Mouse (Mus musculus): Measurements from ENCODE around the gene Enpp1. TPM values are rescaled to one million over a fixed set of nuclear protein-coding genes. Genes with fewer than 3 reads are reported as not detected.
A peak's percentile ranks its signal among the peaks of the same experiment; 100 is the strongest.

Enpp1 gene
- total RNA-seq, 2 experiments from 2014 or later, result 4.7 to 9.6 TPM

DNA sequence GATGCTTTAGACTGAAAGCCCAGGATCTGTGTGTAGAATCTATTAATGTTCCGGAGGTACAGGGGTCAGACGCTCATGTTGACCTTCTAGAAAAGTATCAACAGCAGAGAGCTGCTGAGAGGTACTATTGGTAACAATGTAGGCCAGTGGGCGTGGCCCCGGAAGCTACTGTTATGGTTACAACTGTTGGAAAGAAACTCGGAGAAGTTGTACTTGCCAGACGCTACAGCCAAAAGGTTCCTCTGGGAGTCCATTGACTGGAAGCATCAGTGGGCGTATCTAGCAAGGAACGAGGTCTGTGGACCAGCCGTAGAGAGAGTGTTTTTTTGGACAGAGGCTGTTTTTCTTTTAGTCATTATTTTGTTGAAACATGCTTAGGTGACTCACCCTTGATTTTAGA, 102.2 kb downstream of the Enpp1 start:
- no peak for ATAC-seq (replicated peaks; ENCODE audit: low FRiP score, low TSS enrichment, poor library complexity, severe bottlenecking)

DNA sequence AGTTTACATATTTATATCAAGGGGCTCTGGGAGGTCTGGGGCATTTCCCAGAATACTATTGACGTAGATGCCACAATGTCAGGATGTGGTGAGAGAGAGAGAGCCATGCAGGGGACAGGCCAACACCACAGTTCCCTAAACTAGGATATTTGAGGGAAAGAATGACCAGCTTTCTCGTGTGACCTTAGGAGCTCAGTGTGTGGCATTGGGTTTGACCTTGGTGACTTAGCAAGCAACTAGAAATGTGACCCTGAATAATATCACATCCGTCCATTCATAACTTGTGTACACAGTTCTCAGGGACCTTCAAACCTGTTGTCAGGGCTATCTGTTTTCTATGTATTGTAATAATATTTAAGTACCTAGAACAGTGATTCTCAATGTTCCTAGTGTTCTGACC, 102.8 kb downstream of the Enpp1 start:
- no peak for ATAC-seq (replicated peaks; ENCODE audit: low FRiP score, low TSS enrichment, poor library complexity, severe bottlenecking)

DNA sequence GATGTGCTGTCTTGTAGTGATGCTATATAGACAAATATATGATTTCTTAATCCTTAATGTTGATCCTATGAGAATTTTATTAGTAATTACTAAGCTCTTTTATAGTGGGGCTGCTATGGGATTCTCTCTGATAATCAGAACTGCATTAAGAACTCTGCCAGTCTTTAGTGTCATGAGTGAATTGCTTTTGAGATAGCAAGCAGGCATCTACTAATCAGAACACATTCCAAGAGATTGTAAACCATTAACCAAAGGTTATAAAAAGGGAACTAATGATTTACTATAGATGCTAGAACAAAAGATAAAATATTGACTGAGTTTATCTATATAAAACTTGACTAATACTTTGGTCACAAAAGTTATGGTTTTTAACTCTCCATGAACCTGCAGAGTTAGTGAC, 108.2 kb downstream of the Enpp1 start:
- no peak for ATAC-seq (replicated peaks; ENCODE audit: low FRiP score, low TSS enrichment, poor library complexity, severe bottlenecking)

DNA sequence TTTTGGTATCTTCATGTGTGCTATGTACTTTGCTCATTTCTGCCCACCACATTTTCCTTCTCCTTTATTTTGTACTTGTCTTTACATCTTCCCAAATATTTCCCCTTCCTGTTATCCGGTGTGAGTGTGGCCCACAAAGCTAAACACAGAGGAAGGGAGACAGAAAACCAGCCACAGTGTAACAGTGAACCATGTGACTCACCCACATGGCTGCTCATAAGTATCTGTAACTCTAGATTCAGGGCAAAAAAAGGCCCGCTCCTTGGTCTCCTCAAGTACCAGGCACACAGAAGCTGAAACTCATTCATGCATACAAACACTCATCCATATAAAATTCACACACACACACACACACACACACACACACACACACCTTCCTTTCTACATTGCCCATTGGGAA, 108.9 kb downstream of the Enpp1 start:
- no peak for ATAC-seq (replicated peaks; ENCODE audit: low FRiP score, low TSS enrichment, poor library complexity, severe bottlenecking)

DNA sequence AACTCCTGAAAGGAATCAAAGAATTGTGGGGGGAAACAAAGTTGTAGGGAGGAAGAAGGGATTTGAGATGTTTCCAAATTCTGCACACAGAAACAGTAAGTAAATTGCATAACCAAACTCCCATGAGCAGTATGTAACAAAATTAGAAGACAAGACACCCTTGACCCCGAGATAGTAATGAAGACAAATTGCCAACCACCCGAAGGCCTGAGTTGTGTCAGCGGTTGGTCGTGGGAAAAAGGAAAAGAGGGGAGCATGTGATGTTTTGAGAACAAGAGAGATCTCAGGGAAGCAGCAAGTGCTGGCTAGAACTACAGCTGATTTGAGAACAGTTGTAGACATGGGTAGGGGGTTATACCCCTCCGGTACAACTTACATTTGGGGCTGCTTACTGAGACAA, 112.2 kb downstream of the Enpp1 start:
- ATAC-seq (replicated peaks; ENCODE audit: low FRiP score, low TSS enrichment, poor library complexity, severe bottlenecking), result no peak

DNA sequence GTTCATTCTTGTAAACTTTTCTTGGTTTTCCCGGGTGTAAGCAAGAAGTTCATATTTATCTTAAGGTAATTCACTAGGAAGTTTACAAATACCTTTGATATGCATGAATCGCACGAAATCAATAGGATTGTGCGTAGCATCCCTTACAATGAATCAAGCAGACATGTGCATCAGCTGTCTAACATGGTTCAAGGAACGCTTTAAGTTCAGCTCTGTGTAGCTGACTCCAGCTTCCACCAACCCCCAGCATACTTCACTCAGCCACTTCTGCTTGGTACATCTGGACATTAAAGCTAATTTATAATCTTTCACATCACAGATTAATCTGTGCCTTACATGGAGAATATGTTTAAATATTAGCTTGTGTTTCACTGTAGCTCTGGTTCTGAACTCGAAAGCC, 113.3 kb downstream of the Enpp1 start:
- ATAC-seq (replicated peaks; ENCODE audit: low FRiP score, low TSS enrichment, poor library complexity, severe bottlenecking), result no peak

DNA sequence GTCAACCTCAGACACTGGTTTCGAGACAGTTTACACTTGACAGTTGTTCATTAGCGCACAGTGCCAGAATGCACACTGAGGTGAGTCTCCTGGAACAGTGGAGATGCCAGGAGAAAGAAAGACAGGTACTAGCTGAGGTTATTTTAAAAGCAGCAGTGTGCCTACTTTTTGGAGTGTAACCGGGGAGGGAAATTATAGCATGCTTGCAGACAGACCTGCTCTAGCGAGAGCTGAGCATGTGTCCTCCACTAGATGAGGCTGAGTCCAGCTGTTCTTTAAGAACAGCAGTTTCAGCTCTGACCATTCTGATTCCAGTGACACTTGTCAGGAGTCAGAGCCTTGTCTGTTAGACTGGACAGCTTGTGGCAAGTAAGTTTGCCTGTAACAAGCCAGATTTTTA, 114.2 kb downstream of the Enpp1 start:
- no peak for ATAC-seq (replicated peaks; ENCODE audit: low FRiP score, low TSS enrichment, poor library complexity, severe bottlenecking)

DNA sequence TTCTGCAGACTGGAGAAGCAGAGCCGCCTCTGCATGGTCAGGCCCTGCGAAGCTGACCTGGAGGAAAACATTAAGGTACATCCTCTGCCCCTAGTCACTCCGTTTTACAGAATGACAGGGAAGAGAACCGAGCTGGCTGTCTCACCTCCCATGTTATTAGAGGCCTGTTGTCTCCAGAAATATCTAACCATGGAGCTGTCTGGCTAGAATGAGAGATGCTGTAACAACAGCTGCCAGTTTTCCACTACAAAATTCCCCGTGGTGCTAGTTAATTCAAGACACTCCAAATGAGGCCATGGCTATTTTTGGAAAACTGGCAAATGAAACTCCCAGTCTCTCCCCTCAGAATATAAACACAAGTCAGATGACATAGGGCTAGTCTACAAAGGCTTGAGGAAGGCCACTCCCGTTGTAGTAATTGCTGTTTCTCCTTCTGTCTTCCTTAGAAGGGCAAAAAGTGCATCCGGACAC, 115.1 kb downstream of the Enpp1 start:
- no peak for ATAC-seq (replicated peaks; ENCODE audit: low FRiP score, low TSS enrichment, poor library complexity, severe bottlenecking)

DNA sequence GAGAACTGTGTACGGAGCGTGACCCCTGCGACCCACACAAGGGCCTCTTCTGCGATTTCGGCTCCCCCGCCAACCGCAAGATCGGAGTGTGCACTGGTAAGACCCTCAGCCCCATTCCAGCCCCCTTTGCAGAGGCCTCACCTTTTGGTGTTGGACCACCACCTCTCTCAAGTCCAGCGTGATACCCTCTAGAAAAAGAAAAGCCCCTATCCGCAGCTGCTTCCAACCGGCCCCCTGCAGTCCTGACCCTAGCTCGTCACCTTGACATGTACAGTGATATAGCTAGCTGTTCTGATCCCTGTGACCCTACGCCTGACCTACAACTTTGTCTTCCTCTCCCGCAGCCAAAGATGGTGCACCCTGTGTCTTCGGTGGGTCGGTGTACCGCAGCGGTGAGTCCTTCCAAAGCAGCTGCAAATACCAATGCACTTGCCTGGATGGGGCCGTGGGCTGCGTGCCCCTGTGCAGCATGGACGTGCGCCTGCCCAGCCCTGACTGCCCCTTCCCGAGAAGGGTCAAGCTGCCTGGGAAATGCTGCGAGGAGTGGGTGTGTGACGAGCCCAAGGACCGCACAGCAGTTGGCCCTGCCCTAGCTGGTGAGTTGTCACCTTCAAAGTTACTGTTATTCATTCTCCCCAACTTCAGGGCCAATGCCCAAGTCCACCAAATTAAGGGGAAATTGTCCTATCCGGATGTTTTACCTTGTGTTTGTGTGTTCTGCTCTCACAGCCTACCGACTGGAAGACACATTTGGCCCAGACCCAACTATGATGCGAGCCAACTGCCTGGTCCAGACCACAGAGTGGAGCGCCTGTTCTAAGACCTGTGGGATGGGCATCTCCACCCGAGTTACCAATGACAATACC, 115.7 kb downstream of the Enpp1 start:
- no peak for ATAC-seq (replicated peaks; ENCODE audit: low FRiP score, low TSS enrichment, poor library complexity, severe bottlenecking)

DNA sequence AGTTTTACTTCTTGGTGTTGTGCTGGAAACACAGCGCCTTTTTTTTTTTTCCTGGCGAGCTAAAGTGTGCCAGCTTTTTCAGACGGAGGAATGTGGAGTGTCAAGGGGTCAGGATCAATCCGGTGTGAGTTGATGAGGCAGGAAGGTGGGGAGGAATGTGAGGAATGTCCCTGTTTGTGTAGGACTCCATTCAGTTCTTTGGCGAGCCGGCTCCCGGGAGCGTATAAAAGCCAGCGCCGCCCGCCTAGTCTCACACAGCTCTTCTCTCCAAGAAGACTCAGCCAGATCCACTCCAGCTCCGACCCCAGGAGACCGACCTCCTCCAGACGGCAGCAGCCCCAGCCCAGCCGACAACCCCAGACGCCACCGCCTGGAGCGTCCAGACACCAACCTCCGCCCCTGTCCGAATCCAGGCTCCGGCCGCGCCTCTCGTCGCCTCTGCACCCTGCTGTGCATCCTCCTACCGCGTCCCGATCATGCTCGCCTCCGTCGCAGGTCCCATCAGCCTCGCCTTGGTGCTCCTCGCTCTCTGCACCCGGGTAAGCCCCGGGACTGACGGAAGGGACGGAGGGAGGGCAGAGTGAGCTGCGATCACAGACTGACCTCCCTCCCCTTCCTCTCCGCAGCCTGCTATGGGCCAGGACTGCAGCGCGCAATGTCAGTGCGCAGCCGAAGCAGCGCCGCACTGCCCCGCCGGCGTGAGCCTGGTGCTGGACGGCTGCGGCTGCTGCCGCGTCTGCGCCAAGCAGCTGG, 116.5 kb downstream of the Enpp1 start, which contains the start of gene Ccn2:
Gene Ccn2, plus strand, starts transcription at position 193 of the 753 bp plus-strand sequence.
- no peak for ATAC-seq (replicated peaks; ENCODE audit: low FRiP score, low TSS enrichment, poor library complexity, severe bottlenecking)

DNA sequence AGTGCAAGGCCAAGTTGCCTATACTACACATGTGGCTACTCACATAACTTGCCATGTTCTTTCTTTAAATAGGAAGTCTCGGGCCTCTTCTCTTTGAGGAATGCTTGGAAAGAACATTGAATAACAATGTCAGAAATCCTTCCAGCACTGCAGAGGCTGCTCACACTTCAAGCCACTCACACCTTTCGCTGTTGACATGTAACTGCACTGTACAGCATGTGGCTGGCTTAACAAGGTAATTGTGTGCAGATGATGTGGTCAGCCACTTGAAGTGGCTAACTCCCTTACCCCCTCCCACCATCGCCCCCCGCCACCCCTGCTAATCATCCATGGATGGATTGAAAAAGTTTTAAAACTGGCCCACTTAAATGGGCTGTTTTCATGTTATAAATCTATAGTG, 118.4 kb downstream of the Enpp1 start:
- ATAC-seq (replicated peaks; ENCODE audit: low FRiP score, low TSS enrichment, poor library complexity, severe bottlenecking), result no peak

DNA sequence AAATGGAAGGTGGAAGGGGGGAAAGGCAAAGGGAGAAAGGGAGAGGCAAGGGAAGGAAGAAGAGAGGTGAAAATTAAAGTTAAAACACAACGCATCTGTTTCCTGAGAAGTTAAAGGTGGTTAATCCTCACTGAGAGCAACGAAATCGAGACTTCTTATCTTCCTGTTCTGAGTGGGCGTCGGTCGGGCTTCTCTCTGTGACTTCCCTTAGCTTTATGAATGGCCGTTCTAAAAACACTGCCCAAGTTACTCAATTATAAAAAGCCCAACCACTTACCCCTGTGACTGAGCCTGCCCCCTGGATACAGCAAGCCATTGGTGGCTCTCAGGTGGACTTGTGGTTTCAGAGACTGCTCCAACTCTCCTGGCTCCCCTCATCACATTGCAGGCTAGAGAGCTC, 119.0 kb downstream of the Enpp1 start:
- no peak for ATAC-seq (replicated peaks; ENCODE audit: low FRiP score, low TSS enrichment, poor library complexity, severe bottlenecking)

DNA sequence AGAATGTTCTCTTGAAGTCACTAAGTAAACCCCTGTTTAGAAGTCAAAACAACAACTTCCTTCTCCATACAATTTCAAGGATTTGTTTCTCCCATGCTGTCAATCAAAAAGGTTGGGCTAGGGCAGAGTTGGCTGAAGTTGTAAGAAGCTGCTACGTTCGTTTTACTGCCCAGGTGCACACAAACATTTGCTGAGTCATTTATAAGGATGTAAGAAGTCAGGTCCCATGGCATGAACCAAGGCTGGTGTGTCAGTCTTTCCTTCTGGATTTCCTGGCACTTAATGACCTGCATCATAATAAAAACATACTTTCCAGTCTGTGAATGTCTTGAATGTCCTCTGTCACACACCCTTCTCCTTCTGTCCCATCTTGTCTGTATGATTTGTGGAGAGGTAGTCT, 119.6 kb downstream of the Enpp1 start:
- no peak for ATAC-seq (replicated peaks; ENCODE audit: low FRiP score, low TSS enrichment, poor library complexity, severe bottlenecking)

DNA sequence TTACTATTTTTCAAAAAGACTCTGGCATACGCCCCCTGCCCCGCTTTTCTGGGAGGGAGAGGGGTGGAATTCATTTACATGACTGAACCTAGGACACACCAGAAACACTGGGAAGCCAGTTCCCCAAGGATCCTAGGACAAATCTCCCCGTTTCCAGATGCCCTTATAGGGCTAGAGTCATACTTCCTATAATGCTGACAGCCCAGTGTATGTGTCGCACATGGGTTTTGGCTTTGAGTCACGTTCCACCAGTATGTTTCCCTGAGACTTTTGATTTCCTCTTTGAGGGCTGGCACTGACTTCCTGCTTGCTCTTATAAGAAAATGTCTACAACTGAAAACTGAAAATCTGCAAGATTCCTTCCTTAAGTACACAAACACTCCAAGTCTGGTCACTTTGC, 120.2 kb downstream of the Enpp1 start:
- ATAC-seq (replicated peaks; ENCODE audit: low FRiP score, low TSS enrichment, poor library complexity, severe bottlenecking), result no peak

DNA sequence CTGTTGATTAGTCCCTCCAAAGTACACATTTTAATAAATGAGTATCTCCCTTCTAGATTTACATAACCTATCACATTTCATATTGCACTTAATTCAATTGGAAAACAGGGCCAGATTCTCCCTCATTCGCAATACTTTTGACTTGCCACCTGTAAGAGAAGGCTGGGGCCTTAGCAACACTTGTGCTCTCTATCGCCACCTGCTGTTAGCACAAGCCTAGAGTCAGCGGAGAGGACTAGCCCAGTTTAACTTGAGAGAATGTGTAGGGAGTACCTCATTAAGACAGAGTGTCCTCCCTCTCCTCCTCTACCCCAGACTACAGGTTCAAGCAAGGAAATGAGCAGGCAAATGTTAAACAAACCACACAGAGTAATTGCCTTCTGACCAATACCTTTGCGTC, 120.8 kb downstream of the Enpp1 start:
- peak; percentile 89 for ATAC-seq (replicated peaks; ENCODE audit: low FRiP score, low TSS enrichment, poor library complexity, severe bottlenecking)

DNA sequence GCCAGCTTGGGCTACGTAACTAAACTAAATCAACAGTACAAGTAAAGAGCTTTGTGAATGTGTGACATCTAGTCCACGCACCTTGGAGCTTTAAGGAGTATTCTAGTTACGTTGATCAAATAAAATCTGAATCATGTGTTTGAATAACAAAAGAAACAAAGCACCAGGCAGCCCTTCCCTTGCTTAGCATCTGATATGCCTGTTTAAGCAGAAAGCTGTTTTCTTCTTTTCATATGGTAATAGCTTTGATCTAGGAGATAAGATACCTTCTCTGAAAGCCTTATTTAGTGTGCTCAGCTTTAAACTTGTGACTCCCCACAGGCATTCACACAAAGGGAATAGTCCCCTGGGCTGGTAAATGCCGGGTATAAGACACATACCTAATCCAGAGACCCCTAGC, 121.4 kb downstream of the Enpp1 start:
- no peak for ATAC-seq (replicated peaks; ENCODE audit: low FRiP score, low TSS enrichment, poor library complexity, severe bottlenecking)

DNA sequence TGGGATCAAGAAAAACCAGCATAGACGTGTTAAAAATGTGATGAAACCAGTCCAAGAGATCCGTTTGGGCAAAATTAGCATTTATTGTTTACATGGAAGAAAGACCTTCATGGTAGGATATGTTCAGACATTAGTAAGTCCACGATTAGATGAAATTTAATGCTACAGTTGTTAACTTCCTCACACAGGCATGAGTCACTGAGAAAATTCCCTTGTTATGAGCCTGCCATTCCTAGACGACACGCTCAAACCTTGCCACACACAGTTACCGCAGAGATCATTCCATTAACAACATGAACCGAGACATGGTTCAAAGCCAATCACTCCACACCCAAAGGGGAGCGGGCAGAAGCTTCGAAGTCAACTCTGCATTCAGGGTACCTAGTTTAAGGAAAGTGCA, 122.7 kb downstream of the Enpp1 start:
- no peak for ATAC-seq (replicated peaks; ENCODE audit: low FRiP score, low TSS enrichment, poor library complexity, severe bottlenecking)

DNA sequence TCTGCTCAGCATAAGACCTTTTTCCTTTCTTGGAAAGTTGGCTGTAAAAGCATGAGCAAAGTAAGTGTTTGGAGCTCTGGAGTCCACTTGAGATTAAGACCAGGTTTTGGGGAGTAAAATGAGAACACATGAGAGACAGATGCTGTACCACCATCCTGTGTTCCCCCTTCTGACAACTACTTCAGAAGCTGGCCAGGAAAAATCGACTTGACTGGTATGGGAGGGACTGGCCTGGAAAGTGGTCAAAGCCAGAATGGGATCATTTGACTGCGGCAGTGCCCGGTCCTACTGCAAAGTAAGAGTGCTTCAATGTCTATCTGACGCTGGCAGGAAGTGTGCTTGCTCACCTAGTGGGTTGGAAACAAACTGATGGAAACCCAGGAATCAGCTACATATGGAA, 123.1 kb downstream of the Enpp1 start:
- ATAC-seq (replicated peaks; ENCODE audit: low FRiP score, low TSS enrichment, poor library complexity, severe bottlenecking), result no peak

Data from megakaryocyte-erythroid progenitor cell, adult 5-6 weeks (primary cell).